Mouse (Mus musculus) olfactory bulb, adult 2 months (tissue): Measurements from ENCODE around the gene Foxp1.

ENCODE experiments used
- CTCF ChIP-seq: fragments of 200-500 bp; IDR thresholded peaks from 2 replicates; pipeline ENCODE4 v1.5.1; 2012; ENCODE audit warnings: low read depth, mild to moderate bottlenecking, low read length, moderate library complexity; ENCODE audit not compliant: insufficient read depth
- POLR2A ChIP-seq: fragments of 200-500 bp; IDR thresholded peaks from 2 replicates; pipeline ENCODE4 v1.6.1; 2012; ENCODE audit warnings: mild to moderate bottlenecking, low read depth, low read length, moderate library complexity; ENCODE audit not compliant: insufficient read depth

GRCm38 (mm10) chr6:99534211-99534745 is 11.8 kb upstream of the Foxp1 start:
- no peak for TF ChIP-seq CTCF
- TF ChIP-seq POLR2A, result no peak
